In genomic region chr2:157564723-157565122, GRCm38 (mm10) we compare ENCODE assay signal across 8 mouse cellular contexts. TPM values are rescaled to one million over a fixed set of nuclear protein-coding genes. Genes with fewer than 3 reads are reported as not detected.
A peak's percentile ranks its signal among the peaks of the same experiment; 100 is the strongest.
DNase-seq lines count a peak whose midpoint lies in the region; ATAC-seq and TF ChIP-seq lines count a peak whose summit lies in the region.

No protein-coding gene starts in this region.

- WGBS in heart, postnatal 0 days: 64% methylated on average over 4 of the region's 4 CpGs
- WGBS in hindbrain, embryonic 11.5 days: 88% methylated on average over 4 of the region's 4 CpGs
- 75% methylated on average over 4 of the region's 4 CpGs for WGBS in midbrain, embryonic 12.5 days

- H3K4me3 ChIP-seq in heart, postnatal 0 days (ENCODE audit: low read depth, low read length): peak overlapping the region; percentile 92
- H3K4me3 ChIP-seq in bone marrow macrophage, adult 2 months (ENCODE audit: insufficient read depth, low read length): peak overlapping the region; percentile 25; the same call in 1 of the 2 replicates
- H3K4me3 ChIP-seq in hindbrain, embryonic 11.5 days (ENCODE audit: low read depth, low read length): peak overlapping the region; percentile 97
- peak overlapping the region; percentile 99 for H3K4me3 ChIP-seq in midbrain, embryonic 12.5 days

- TF ChIP-seq EP300 in heart, postnatal 0 days (IDR thresholded peaks at IDR 0.05; ENCODE audit: low read depth): no peak

- ATAC-seq in heart, postnatal 0 days (ENCODE audit: insufficient read depth, low read depth): no peak
- no peak for ATAC-seq in hindbrain, embryonic 11.5 days (ENCODE audit: low FRiP score)
- no peak for ATAC-seq in midbrain, embryonic 12.5 days (ENCODE audit: low FRiP score, low read depth)

- no peaks in the 10 kb centered on the region for H3K27me3 ChIP-seq in heart, postnatal 0 days (ENCODE audit: control insufficient read depth, insufficient read depth, low read length)
- no peaks in the 10 kb centered on the region for H3K27me3 ChIP-seq in hindbrain, embryonic 11.5 days (ENCODE audit: control insufficient read depth, insufficient read depth, low read length)
- H3K27me3 ChIP-seq in midbrain, embryonic 12.5 days: no peaks in the 10 kb centered on the region

- H3K9ac ChIP-seq in heart, postnatal 0 days (replicated peaks; ENCODE audit: low read depth, low read length): peak overlapping the region; percentile 96
- peak overlapping the region; percentile 97; the same call in 1 of the 2 replicates for H3K9ac ChIP-seq in hindbrain, embryonic 11.5 days (ENCODE audit: low read depth, low read length)
- H3K9ac ChIP-seq in midbrain, embryonic 12.5 days (replicated peaks): peak overlapping the region; percentile 94

- peaks cover 4% of the 10 kb centered on the region; the same call in 1 of the 2 replicates for H3K36me3 ChIP-seq in heart, postnatal 0 days (replicated peaks; ENCODE audit: control insufficient read depth, insufficient read depth, low read length)
- peaks cover 10% of the 10 kb centered on the region for H3K36me3 ChIP-seq in hindbrain, embryonic 11.5 days (ENCODE audit: control insufficient read depth, insufficient read depth, low read length)
- peaks cover 36% of the 10 kb centered on the region for H3K36me3 ChIP-seq in midbrain, embryonic 12.5 days

- TF ChIP-seq CTCF in heart, postnatal 0 days (IDR thresholded peaks at IDR 0.05; ENCODE audit: low read depth): no peak
- TF ChIP-seq CTCF in bone marrow macrophage, adult 2 months (IDR thresholded peaks at IDR 0.05; ENCODE audit: low read depth, low read length): no peak

- no peak overlapping the region for H3K27ac ChIP-seq in heart, postnatal 0 days (ENCODE audit: low read depth)
- H3K27ac ChIP-seq in bone marrow macrophage, adult 2 months (ENCODE audit: insufficient read depth, low read depth, low read length): no peak overlapping the region
- H3K27ac ChIP-seq in hindbrain, embryonic 11.5 days (ENCODE audit: low read depth, low read length): no peak overlapping the region
- no peak overlapping the region for H3K27ac ChIP-seq in midbrain, embryonic 12.5 days (replicated peaks)

- DNase-seq in heart, postnatal 0 days (ENCODE audit: low spot score): no peak
- DNase-seq in heart, adult 8-10 months (ENCODE audit: low spot score): no peak
- DNase-seq in hindbrain, embryonic 11.5 days (ENCODE audit: low spot score): no peak
- no peak for DNase-seq in thymus, postnatal 25 days
- no peak for DNase-seq in retina, postnatal 1 day
- no peak for DNase-seq in thymus, postnatal 36 days

- no peak for TF ChIP-seq POLR2A in bone marrow macrophage, adult 2 months (IDR thresholded peaks at IDR 0.05; ENCODE audit: borderline replicate concordance, low read depth, low read length)

- H3K9me3 ChIP-seq in heart, postnatal 0 days (replicated peaks; ENCODE audit: control insufficient read depth, low read length): 0 out of 2 replicates have a peak, but pooled peaks cover 4% of the 10 kb centered on the region
- no peaks in the 10 kb centered on the region; the same call in 1 of the 2 replicates for H3K9me3 ChIP-seq in hindbrain, embryonic 11.5 days (ENCODE audit: control insufficient read depth, low read length)
- H3K9me3 ChIP-seq in midbrain, embryonic 12.5 days: peaks cover 23% of the 10 kb centered on the region; the same call in 1 of the 2 replicates

- peak overlapping the region; percentile 66 for H3K4me2 ChIP-seq in heart, postnatal 0 days (ENCODE audit: low read depth, low read length)
- peak overlapping the region; percentile 77 for H3K4me2 ChIP-seq in hindbrain, embryonic 11.5 days (replicated peaks; ENCODE audit: low read depth, low read length)
- H3K4me2 ChIP-seq in midbrain, embryonic 12.5 days (replicated peaks): peak overlapping the region; percentile 80

- H3K4me1 ChIP-seq in heart, postnatal 0 days (ENCODE audit: control insufficient read depth, insufficient read depth): peaks cover 20% of the 10 kb centered on the region
- H3K4me1 ChIP-seq in bone marrow macrophage, adult 2 months (ENCODE audit: control insufficient read depth, insufficient read depth, low read length): peaks cover 21% of the 10 kb centered on the region
- peaks cover 6% of the 10 kb centered on the region; the same call in 1 of the 2 replicates for H3K4me1 ChIP-seq in hindbrain, embryonic 11.5 days (replicated peaks; ENCODE audit: control insufficient read depth, insufficient read depth, low read length)
- H3K4me1 ChIP-seq in midbrain, embryonic 12.5 days: peaks cover 52% of the 10 kb centered on the region

RNA-seq across cellular contexts. Expression of gene Nnat, which starts 4.8 kb away (rescaled TPM):
- 23.8 and 27.9 TPM in 2 replicates for total RNA-seq in heart, postnatal 0 days (2014; rRNA removed; ENCODE audit: low replicate concordance)
- polyA plus RNA-seq in heart, postnatal 0 days (2015; fragmentation: Nextera tagmentation; extraction: Ambion mirVana): 13.1 and 13.8 TPM in 2 replicates
- 1 to 10 TPM in 3 of 4 experiments, under 1 TPM in 1; 0.37 to 4.2 (median 1.5) TPM for total RNA-seq in heart, adult 8-10 months (2022)
- polyA plus RNA-seq in bone marrow macrophage, adult 2 months (2012; ENCODE audit: insufficient read depth, insufficient read length, missing spikeins): not detected in 2 replicates
- polyA plus RNA-seq in hindbrain, embryonic 11.5 days (2014; fragmentation: Nextera tagmentation; extraction: Ambion mirVana): 1,515 and 1,745 TPM in 2 replicates
- polyA plus RNA-seq in midbrain, embryonic 12.5 days (2016; fragmentation: Nextera tagmentation; extraction: Ambion mirVana): 4,044 and 4,632 TPM in 2 replicates

RNA-seq across cellular contexts. Expression of gene Blcap, which starts 6.4 kb away (rescaled TPM):
- 33.1 and 35.5 TPM in 2 replicates for total RNA-seq in heart, postnatal 0 days (2014; rRNA removed; ENCODE audit: low replicate concordance)
- polyA plus RNA-seq in heart, postnatal 0 days (2015; fragmentation: Nextera tagmentation; extraction: Ambion mirVana): 48.9 and 49.5 TPM in 2 replicates
- 10 to 100 TPM; 48.1 to 54.0 (median 50.2) TPM for total RNA-seq in heart, adult 8-10 months (2022)
- polyA plus RNA-seq in bone marrow macrophage, adult 2 months (2012; ENCODE audit: insufficient read depth, insufficient read length, missing spikeins): 33.5 and 37.3 TPM in 2 replicates
- 117 and 118 TPM in 2 replicates for polyA plus RNA-seq in hindbrain, embryonic 11.5 days (2014; fragmentation: Nextera tagmentation; extraction: Ambion mirVana)
- 132 and 149 TPM in 2 replicates for polyA plus RNA-seq in midbrain, embryonic 12.5 days (2016; fragmentation: Nextera tagmentation; extraction: Ambion mirVana)

Comparison
In these comparisons a context has a peak if more than half of its experiments do, and no peak if none do; other contexts are left out.
1. H3K4me3 ChIP-seq: peak in every context shown above with its lines; median percentile 99 in midbrain, embryonic 12.5 days; 97 in hindbrain, embryonic 11.5 days; 92 in heart, postnatal 0 days; 25 in bone marrow macrophage, adult 2 months.
2. RNA of gene Nnat, which starts 4.8 kb away (polyA plus RNA-seq): 4,044 to 4,632 TPM in midbrain, embryonic 12.5 days and 1,515 to 1,745 TPM in hindbrain, embryonic 11.5 days; 13.1 to 13.8 TPM in heart, postnatal 0 days and not detected in bone marrow macrophage, adult 2 months; every median in the first group is over 100 times any median in the second.
3. Peak in every context shown above with its lines, with median percentiles within 50 percentile points of each other: H3K4me2 ChIP-seq and H3K9ac ChIP-seq.